Mouse (Mus musculus): ENCODE measurements at regions not wholly inside any gene's neighbourhood (a gene's known extent, or its start where the extent isn't known, plus 50 kb on each side); places are given as distances from the start of the nearest gene placed in this dataset.

GRCm38 (mm10) chr19:60408436-60408835 lies 59.7 kb downstream of the Prlhr start:
- ATAC-seq (ENCODE audit: insufficient number of reproducible peaks, low FRiP score, low TSS enrichment): no peak

DNA sequence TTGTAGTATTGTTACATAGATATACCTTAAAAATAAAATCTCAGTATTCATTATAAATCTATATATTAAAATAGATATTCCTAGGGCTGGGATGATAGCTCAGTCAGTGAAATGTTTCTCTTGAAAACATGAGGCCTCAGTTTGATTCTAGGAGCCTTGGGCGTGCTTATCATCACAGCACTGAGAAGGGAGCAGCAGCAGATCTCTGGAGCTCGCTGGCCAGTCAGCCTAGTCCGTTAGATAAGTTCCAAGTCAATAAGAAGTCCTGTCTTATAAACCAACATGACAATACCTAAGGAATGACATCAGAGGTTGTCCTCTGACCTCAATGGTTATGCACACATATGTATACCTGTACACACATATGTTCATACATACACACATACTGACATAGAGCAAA lies 68.7 kb downstream of the Prlhr start:
- no peak for ATAC-seq (ENCODE audit: insufficient number of reproducible peaks, low FRiP score, low TSS enrichment)

- no peak for ATAC-seq (ENCODE audit: insufficient number of reproducible peaks, low FRiP score, low TSS enrichment)
Measured at GRCm38 (mm10) chr19:60397666-60398065, 70.4 kb downstream of the Prlhr start.

- no peak for ATAC-seq (ENCODE audit: insufficient number of reproducible peaks, low FRiP score, low TSS enrichment)
Measured at GRCm38 (mm10) chr19:60396604-60397003, 71.5 kb downstream of the Prlhr start.

DNA sequence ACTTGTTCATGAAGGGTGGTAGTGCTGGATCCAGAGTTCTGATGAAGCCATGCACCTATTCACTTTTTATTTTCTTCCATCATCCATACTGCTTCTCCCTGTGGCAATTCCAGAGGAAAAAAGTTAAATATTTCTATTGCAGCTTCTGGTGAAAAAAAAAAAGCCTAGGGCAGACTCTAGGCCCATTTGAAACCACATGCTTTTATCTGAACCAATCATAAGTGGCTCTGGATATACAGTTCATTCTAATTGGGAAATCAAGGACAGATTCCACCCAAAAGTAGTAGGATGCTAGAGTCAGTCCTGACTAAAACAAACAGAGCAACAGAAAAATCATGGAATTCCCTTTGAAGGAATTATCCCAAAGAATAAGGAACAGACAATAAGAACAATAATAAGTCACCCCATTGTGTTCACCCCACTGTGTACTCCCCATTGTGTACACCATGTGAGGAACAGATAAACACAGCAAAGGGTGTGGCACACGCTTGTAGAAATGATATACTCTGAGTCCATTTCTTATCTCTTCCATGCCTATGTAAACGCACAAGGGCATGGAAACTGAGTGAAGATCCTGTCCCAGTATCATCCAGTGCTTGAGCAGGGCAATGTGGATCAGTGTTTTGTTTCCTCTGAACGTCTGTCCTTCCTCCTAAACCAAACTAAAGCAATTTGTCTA lies 81.4 kb downstream of the Prlhr start:
- ATAC-seq (ENCODE audit: insufficient number of reproducible peaks, low FRiP score, low TSS enrichment): no peak

- ATAC-seq (ENCODE audit: insufficient number of reproducible peaks, low FRiP score, low TSS enrichment): no peak
Measured at GRCm38 (mm10) chr19:60384721-60385120, 83.4 kb downstream of the Prlhr start.

DNA sequence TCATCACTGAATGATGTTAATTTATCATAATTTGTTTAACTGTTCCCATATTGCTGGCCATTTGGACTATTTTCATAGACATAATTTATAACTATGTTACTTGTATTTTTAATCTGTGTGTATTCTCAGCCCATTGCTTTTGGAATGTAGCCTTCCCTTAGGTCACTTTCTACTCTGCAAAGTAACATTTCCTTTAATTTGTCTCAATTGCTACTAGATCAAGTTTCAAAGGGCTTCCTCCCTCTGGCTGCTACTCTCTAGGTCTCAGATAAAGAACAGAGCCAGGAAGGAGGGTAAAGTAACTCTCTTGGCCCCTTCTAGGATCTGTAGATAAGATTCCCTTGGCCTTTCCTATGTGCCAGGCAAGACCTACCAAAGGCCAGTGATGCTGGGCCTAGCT lies 85.4 kb downstream of the Prlhr start:
- ATAC-seq (ENCODE audit: insufficient number of reproducible peaks, low FRiP score, low TSS enrichment): no peak

DNA sequence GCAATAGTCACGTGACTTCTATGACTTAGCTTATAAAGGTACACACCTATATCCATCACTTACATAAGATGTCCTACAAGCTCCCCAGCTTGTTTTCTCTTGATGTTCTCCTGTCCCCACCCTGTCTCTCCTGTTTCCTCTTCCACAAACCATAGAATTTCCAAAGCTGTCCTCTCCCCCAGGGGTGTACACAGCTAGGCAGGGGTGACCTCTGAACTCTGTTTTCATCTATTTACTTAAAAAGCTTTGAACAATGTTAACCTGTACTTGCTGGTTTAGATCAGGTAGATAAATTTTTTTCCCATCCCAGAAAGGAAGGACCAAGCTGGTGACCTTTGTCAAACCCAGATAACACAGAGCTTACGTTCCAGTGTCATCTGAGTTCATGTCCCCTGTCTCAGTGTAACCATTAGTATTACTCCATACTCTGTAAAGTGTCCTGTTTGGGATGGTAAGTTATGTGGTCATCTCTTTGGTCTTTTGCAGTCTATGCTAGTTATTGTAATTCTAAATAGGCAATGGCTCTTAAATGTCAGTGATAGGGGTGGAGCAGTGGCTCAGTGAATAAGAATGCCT lies 89.0 kb downstream of the Prlhr start:
- ATAC-seq (ENCODE audit: insufficient number of reproducible peaks, low FRiP score, low TSS enrichment): no peak

DNA sequence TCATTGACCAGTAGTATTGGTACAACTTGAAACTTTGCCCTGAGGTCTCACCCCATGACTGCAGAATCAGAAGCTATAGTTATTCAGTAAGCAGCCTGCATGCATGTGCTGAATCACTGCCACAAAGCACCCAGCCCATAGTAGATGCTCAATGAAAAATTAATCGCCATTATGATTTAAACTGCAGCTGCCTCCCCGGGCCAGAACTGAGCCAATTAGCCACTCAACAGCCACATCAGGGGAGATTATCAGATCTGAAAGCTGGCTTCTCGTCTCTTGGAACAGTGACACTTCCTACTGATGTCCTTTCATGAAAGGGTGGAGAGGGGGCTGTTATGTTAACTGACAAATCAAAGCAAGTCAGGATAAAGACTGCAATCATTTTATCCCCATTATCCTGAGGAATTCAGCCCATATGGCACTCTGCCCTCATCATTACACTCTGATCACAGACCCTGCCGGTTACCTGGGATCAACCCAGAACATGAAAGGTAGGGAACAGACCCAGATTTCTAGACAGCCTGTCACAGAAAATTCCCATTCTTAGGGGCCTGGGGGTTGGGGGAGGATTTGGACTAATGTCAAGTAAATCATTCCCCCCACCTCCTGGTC lies 104.0 kb downstream of the Prlhr start:
- no peak for ATAC-seq (ENCODE audit: insufficient number of reproducible peaks, low FRiP score, low TSS enrichment)

DNA sequence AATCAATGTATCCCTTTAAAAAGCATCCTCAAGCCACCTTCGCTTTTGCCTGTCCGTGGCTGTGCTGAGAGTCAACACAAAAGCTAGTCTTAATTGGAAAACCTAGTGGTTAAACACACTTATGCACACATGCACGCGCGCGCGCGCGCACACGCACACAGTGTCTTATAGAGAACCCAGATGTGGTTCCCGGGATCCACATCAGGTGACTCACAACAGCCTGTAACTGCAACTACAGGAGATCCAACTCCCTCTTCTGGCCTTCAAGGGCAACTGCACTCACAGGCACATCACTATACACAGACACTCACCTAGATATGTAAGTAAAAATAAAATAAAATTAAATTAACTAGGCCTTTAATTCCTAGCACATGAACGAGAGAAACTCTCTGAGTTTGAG lies 118.4 kb upstream of the Fam204a start:
- ATAC-seq (ENCODE audit: insufficient number of reproducible peaks, low FRiP score, low TSS enrichment): no peak

DNA sequence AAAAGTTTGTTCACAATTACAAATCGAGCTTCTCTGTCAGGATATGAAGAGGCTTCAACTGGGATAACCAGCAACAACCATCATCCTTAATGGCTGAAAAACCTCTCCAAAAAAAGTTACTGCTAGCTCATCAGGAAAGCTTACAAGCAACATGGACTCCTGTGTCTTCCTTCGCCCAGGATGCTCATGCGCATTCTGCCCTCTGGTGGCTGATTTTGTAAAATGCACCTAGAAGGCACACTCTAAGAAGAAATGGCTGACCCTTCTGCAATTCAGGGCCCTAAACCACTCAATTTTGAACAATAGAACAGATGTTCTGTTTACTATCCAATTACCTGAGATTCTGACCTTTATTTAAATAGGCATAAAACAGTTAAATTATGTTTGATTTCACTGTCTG lies 115.0 kb upstream of the Fam204a start:
- ATAC-seq (ENCODE audit: insufficient number of reproducible peaks, low FRiP score, low TSS enrichment): no peak; the same call in 1 of the 2 replicates

DNA sequence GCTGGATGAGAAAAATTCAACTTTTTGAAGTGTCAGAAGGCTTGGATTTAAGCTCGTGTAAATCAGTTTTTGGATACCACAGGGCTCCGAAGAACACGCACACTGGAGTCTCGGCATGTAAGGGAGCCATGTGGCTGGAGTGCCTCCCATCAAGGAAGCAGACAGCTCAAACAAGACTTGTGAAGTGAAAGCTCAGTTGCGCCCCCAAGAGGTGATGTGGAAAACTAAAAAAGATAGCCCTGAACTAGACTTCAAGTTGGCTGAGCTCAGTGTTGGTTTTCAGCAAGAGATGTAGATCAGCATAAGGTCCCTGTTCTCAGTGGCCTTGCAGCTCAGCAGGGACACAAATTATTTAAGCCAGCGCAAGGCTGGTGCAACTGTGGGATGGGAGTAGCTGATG lies 113.7 kb upstream of the Fam204a start:
- ATAC-seq (ENCODE audit: insufficient number of reproducible peaks, low FRiP score, low TSS enrichment): no peak

- no peak for ATAC-seq (ENCODE audit: insufficient number of reproducible peaks, low FRiP score, low TSS enrichment)
Measured at GRCm38 (mm10) chr19:60334521-60334920, 108.0 kb upstream of the Fam204a start.

DNA sequence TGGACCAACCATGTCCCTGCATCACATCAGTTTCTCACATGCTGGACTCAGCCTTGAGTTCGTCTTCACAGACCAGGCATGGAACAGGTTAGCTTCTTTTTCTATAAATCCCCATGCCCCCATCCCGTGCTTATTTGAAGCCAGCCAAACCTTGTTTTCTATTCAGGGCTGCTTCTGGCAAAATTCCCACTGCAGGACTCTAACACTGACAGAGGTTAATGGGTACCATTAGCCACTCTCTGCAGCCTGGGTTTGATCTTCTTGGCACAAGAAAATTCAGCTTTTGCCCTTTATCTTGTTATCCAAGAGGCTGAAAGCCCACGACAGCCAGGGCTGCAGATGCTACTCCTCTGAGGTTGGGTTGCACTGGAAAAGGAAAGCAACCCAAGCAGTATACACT lies 101.8 kb upstream of the Fam204a start:
- ATAC-seq (ENCODE audit: insufficient number of reproducible peaks, low FRiP score, low TSS enrichment): no peak

- no peak for ATAC-seq (ENCODE audit: insufficient number of reproducible peaks, low FRiP score, low TSS enrichment)
Measured at GRCm38 (mm10) chr19:60325612-60326011, 99.1 kb upstream of the Fam204a start.

DNA sequence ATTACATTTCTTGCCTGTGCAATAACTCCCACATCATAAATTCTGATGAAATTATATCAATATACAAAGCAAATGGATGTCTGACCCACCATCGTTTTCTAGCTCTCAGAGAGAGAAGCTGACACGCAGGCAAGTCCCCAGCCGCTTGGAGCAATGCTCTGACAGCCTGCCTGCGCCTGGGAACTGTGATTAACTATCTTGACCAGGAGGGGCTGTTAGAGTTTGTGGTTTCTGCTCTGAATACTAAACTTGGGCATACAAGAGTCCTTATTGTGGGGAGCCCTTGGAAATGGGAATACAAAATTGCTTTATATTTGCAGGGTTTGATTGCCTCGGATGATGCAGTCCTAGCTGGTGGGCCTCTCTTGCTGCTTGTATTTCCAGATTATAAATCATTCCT lies 98.6 kb upstream of the Fam204a start:
- no peak for ATAC-seq (ENCODE audit: insufficient number of reproducible peaks, low FRiP score, low TSS enrichment)

- ATAC-seq (ENCODE audit: insufficient number of reproducible peaks, low FRiP score, low TSS enrichment): peak; percentile 72; the same call in 1 of the 2 replicates
Measured at GRCm38 (mm10) chr19:60310591-60310990, 84.1 kb upstream of the Fam204a start.

DNA sequence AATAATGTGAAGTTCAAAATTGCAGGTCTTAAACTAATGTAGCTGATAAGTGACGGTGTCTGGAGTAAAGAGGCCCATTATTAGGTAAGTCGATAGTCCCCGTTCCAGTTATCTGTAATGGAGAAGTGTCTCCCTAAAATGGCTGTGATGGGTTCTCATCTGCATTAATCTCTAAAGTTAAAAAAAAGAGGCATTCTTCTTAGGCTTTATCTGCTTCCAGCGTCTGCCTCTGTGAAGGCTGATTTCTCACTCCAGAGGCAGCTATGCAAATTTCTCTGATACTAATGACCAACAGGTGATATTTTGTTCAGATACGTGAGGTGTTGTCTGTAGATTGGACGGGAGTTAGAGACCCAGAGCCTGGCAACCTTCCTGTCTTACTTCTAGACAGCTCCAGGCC lies 75.9 kb upstream of the Fam204a start:
- ATAC-seq (ENCODE audit: insufficient number of reproducible peaks, low FRiP score, low TSS enrichment): no peak

DNA sequence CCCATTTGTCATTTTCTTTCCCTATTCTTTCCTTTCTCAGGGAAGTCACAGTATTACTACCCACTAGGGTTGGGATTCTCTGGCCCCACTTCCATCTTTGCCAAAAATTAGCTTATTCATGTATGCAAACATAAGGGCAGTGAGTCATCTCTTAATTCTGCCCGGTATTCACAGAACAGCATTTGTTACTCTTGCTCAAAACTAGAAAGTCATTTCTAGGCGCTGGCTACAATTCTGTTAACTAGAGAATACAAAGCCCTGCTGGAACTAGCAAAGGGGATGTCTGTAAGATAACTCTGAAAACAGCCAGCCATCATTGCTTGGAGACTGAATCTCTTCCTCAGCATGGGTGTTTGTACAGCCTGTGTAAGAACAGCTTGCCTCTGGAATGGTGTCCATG lies 74.4 kb upstream of the Fam204a start:
- ATAC-seq (ENCODE audit: insufficient number of reproducible peaks, low FRiP score, low TSS enrichment): no peak

DNA sequence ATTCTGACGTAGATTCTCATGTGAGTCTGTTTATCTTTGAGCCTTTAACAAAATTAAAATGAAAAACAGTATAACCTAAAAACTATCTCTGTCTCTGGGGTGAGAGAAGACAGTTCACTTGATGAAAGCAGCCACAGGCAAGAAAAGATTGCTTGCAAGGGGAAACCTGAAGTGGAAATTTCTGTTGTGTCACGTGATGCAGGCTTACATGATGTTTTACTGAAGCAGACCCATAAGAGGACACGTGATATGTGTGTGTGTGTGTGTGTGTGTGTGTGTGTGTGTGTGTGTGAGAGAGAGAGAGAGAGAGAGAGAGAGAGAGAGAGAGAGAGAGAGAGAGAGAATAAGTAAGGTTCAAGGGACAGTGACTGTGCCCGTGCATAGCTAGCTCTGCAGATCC lies 63.7 kb upstream of the Fam204a start:
- ATAC-seq (ENCODE audit: insufficient number of reproducible peaks, low FRiP score, low TSS enrichment): no peak

- ATAC-seq (ENCODE audit: insufficient number of reproducible peaks, low FRiP score, low TSS enrichment): no peak
Measured at GRCm38 (mm10) chr19:60286810-60287396, 60.4 kb upstream of the Fam204a start.

- ATAC-seq (ENCODE audit: insufficient number of reproducible peaks, low FRiP score, low TSS enrichment): no peak
Measured at GRCm38 (mm10) chr19:60284901-60285300, 58.4 kb upstream of the Fam204a start.

All from cerebellum, adult (tissue).